ENCODE assay signal across 24 mouse cellular contexts in the genomic region with DNA sequence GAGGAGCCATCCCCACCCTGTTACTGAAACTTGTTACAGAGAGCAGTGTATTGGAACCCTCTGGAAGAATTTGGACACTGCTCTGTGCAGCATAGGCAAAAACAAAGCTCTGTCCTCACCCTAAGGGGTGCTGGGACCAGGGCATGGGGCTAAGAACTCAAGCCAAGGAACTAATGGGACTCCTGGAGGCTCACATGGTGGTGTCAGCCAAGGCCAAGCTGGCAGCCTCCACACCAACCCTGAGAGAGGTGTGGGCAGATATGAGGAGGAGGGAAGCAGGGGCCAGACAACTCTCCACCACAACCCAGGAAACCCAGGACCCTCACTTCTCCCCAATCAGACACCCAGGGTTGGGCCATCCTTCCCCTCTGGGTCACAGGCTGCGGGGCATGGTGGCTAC.
DNase-seq lines count a peak whose midpoint lies in the region; ATAC-seq and TF ChIP-seq lines count a peak whose summit lies in the region.
"Had no signal": no experiment of that assay in that cellular context is flagged by ENCODE, and none has a peak within 500 bp of the region (broad histone marks: within the 10 kb centered on the region; RNA-seq: fewer than 3 reads in every experiment).

No protein-coding gene starts in this region.

- H3K27ac ChIP-seq in heart, embryonic 13.5 days (replicated peaks), result peak overlapping the region; percentile 84
- peak overlapping the region; percentile 2; the same call in 1 of the 2 replicates for H3K27ac ChIP-seq in midbrain, postnatal 0 days (ENCODE audit: low read depth, low read length)
- H3K27ac ChIP-seq in midbrain, embryonic 10.5 days (replicated peaks), result no peak overlapping the region
- H3K27ac ChIP-seq: embryonic facial prominence, embryonic 13.5 days; forebrain, embryonic 12.5 days; kidney, embryonic 15.5 days; liver, embryonic 13.5 days; midbrain, embryonic 13.5 days had no signal

- no peak for TF ChIP-seq CTCF in midbrain, postnatal 0 days (IDR thresholded peaks at IDR 0.05)

- no peak overlapping the region for H3K4me2 ChIP-seq in heart, embryonic 13.5 days
- H3K4me2 ChIP-seq in midbrain, postnatal 0 days (ENCODE audit: low read depth, low read length, poor library complexity, severe bottlenecking), result no peak overlapping the region
- H3K4me2 ChIP-seq: embryonic facial prominence, embryonic 13.5 days; forebrain, embryonic 12.5 days; kidney, embryonic 15.5 days; liver, embryonic 13.5 days; midbrain, embryonic 13.5 days had no signal

- H3K4me1 ChIP-seq in heart, embryonic 13.5 days, result peaks cover 71% of the 10 kb centered on the region
- H3K4me1 ChIP-seq in midbrain, postnatal 0 days (ENCODE audit: insufficient read depth, low read length), result no peaks in the 10 kb centered on the region
- 0 out of 2 replicates have a peak, but pooled peaks cover 3% of the 10 kb centered on the region for H3K4me1 ChIP-seq in midbrain, embryonic 10.5 days
- H3K4me1 ChIP-seq: forebrain, embryonic 12.5 days; liver, embryonic 13.5 days had no signal

- H3K9ac ChIP-seq in heart, embryonic 13.5 days, result 0 out of 2 replicates have a peak overlapping the region, but pooled peaks have one; percentile 41
- H3K9ac ChIP-seq in midbrain, postnatal 0 days (replicated peaks; ENCODE audit: low read length, poor library complexity, severe bottlenecking), result no peak overlapping the region
- H3K9ac ChIP-seq: embryonic facial prominence, embryonic 13.5 days; forebrain, embryonic 12.5 days; kidney, embryonic 15.5 days; liver, embryonic 13.5 days; midbrain, embryonic 13.5 days had no signal

- no peak for ATAC-seq in heart, embryonic 13.5 days (ENCODE audit: extremely low read depth, insufficient number of reproducible peaks, low FRiP score, low TSS enrichment)
- ATAC-seq in midbrain, postnatal 0 days (ENCODE audit: low FRiP score), result no peak
- ATAC-seq: CD4-positive, CD25-positive, alpha-beta regulatory T cell, adult 4 months had no signal

- H3K4me3 ChIP-seq in heart, embryonic 13.5 days, result no peak overlapping the region
- no peak overlapping the region for H3K4me3 ChIP-seq in midbrain, postnatal 0 days (ENCODE audit: low read depth, low read length)
- H3K4me3 ChIP-seq in midbrain, embryonic 10.5 days, result no peak overlapping the region
- H3K4me3 ChIP-seq: embryonic facial prominence, embryonic 13.5 days; erythroblast, embryonic 14.5 days; forebrain, embryonic 12.5 days; kidney, embryonic 15.5 days; left cerebral cortex, adult 2 months; liver, embryonic 13.5 days; midbrain, embryonic 13.5 days had no signal

- H3K36me3 ChIP-seq in heart, embryonic 13.5 days, result peaks cover 91% of the 10 kb centered on the region
- H3K36me3 ChIP-seq in midbrain, postnatal 0 days (ENCODE audit: insufficient read depth, low read length), result no peaks in the 10 kb centered on the region
- peaks cover 10% of the 10 kb centered on the region; the same call in 1 of the 2 replicates for H3K36me3 ChIP-seq in midbrain, embryonic 10.5 days
- H3K36me3 ChIP-seq: midbrain, embryonic 13.5 days had no signal

- no peaks in the 10 kb centered on the region for H3K27me3 ChIP-seq in heart, embryonic 13.5 days (replicated peaks)
- H3K27me3 ChIP-seq in midbrain, postnatal 0 days (ENCODE audit: insufficient read depth, low read length), result no peaks in the 10 kb centered on the region
- no peaks in the 10 kb centered on the region for H3K27me3 ChIP-seq in midbrain, embryonic 10.5 days (ENCODE audit: low read depth, poor library complexity, severe bottlenecking)
- H3K27me3 ChIP-seq: embryonic facial prominence, embryonic 13.5 days; forebrain, embryonic 12.5 days; kidney, embryonic 15.5 days; liver, embryonic 13.5 days; midbrain, embryonic 13.5 days had no signal

- intact Hi-C loops in gastrocnemius, postnatal 14 days (cut with DNase I; ENCODE audit: low total_unique reads), result no loop called here
- intact Hi-C loops in heart, postnatal 10 days (cut with DNase I), result no loop called here

- 83% methylated on average over 1 of the region's 1 CpGs for WGBS in heart, embryonic 13.5 days
- 91% methylated on average over 1 of the region's 1 CpGs for WGBS in midbrain, postnatal 0 days
- WGBS in midbrain, embryonic 10.5 days, result 100% methylated on average over 1 of the region's 1 CpGs

- DNase-seq in gastrocnemius, postnatal 14 days, result peak; percentile 4
- no peak for DNase-seq in gastrocnemius, postnatal 10 days
- DNase-seq in heart, postnatal 10 days, result no peak
- DNase-seq in midbrain, postnatal 0 days (ENCODE audit: low spot score), result no peak
- no peak for DNase-seq in midbrain, embryonic 10.5 days (ENCODE audit: low spot score)
- DNase-seq in spleen, postnatal 4 days (ENCODE audit: low spot score in 2 of 2), result no peak
- DNase-seq: adrenal gland, postnatal 25 days; cerebellum, adult 8-10 months; embryo, embryonic 11 days; kidney, adult 11 months; kidney, postnatal 4 days; liver, embryonic 13.5 days; lung, adult 2 months; lung, postnatal 14 days; thymus, adult 18-20 months; thymus, postnatal 36 days had no signal

- no peaks in the 10 kb centered on the region for H3K9me3 ChIP-seq in heart, embryonic 13.5 days
- no peaks in the 10 kb centered on the region for H3K9me3 ChIP-seq in midbrain, postnatal 0 days (ENCODE audit: low read length)
- H3K9me3 ChIP-seq in midbrain, embryonic 10.5 days (replicated peaks), result no peaks in the 10 kb centered on the region
- H3K9me3 ChIP-seq: embryonic facial prominence, embryonic 13.5 days; forebrain, embryonic 12.5 days; kidney, embryonic 15.5 days; liver, embryonic 13.5 days; midbrain, embryonic 13.5 days had no signal
